Mouse (Mus musculus): ENCODE results near the gene Tedc1. TPM values are rescaled to one million over a fixed set of nuclear protein-coding genes. Genes with fewer than 3 reads are reported as not detected.

Tedc1 gene
- total and polyA plus RNA-seq, 2 experiments = 0.09 to 0.15 TPM

GRCm38 (mm10) chr12:113149341-113149740, 6.9 kb upstream of the Tedc1 start:
- no peak for TF ChIP-seq POLR2A (IDR thresholded peaks at IDR 0.05; ENCODE audit: extremely low read depth, insufficient read depth, low read length)
- TF ChIP-seq CTCF (IDR thresholded peaks at IDR 0.05; ENCODE audit: low read depth, low read length) = no peak
- no peak for DNase-seq (ENCODE audit: extremely low read depth, low read depth, low spot score)
- Histone ChIP-seq H3K79me2 (ENCODE audit: control insufficient read depth, insufficient read depth, low read length) (no peaks in the 10 kb centered on the region), H3K27ac (replicated peaks; ENCODE audit: insufficient read depth, low read depth, low read length) (no peak overlapping the region), H3K4me1 (ENCODE audit: control insufficient read depth, insufficient read depth, low read length) (peaks cover 9% of the 10 kb centered on the region), H3K27me3 (ENCODE audit: control insufficient read depth, insufficient read depth, low read length) (no peaks in the 10 kb centered on the region), H3K36me3 (ENCODE audit: control insufficient read depth, insufficient read depth, low read length) (no peaks in the 10 kb centered on the region), H3K4me3 (ENCODE audit: insufficient read depth, low read depth, low read length) (no peak overlapping the region), H3K9ac (ENCODE audit: low read depth, low read length) (no peak overlapping the region)
- 82% methylated on average over 4 of the region's 4 CpGs for WGBS

DNA sequence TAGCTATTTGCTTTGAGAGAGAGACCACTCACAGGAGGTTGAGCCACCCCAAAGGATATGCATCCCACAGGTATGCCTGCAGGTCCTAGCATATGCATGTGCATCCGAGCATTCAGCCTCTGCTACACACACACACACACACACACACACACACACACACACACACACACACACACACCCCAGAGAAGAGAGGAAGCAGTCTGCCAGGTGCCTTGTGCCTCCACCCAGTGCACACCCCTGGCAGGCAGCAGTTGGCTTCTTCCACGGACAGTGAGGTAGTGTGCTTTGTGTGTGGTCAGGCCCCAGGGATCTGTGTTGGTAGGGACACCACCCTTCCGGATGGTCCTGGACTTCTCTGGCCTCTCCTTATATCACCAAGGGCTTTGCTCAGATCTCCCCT, 6.3 kb upstream of the Tedc1 start:
- WGBS = 96% methylated on average over 3 of the region's 3 CpGs
- peaks cover 9% of the 10 kb centered on the region for H3K4me1 ChIP-seq (ENCODE audit: control insufficient read depth, insufficient read depth, low read length)

DNA sequence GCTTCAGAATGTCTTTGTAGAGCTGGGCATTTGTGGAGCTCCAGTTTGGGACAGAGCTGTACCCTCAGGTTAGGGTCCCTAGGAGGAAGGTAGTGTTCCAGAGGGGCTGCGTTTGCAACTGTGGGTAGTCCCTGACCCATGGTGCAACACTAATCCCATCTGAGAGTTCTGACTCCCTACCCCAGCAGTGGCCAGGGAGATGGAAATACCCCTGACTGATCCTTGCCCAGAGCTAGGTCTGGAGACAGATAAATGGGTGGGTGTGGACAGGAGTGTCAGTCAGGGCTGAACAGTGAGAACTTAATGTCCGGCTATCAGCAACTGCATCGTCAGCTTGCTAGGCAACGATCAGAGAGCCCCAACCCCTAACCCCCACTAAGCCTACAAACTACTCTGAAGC, 5.6 kb upstream of the Tedc1 start:
- Histone ChIP-seq H3K27me3 (ENCODE audit: control insufficient read depth, insufficient read depth, low read length) (no peaks in the 10 kb centered on the region), H3K36me3 (ENCODE audit: control insufficient read depth, insufficient read depth, low read length) (no peaks in the 10 kb centered on the region), H3K79me2 (ENCODE audit: control insufficient read depth, insufficient read depth, low read length) (no peaks in the 10 kb centered on the region), H3K27ac (replicated peaks; ENCODE audit: insufficient read depth, low read depth, low read length) (no peak overlapping the region), H3K4me1 (ENCODE audit: control insufficient read depth, insufficient read depth, low read length) (peaks cover 9% of the 10 kb centered on the region), H3K4me3 (ENCODE audit: insufficient read depth, low read depth, low read length) (no peak overlapping the region), H3K9ac (ENCODE audit: low read depth, low read length) (no peak overlapping the region)
- DNase-seq (ENCODE audit: extremely low read depth, low read depth, low spot score) = no peak
- no peak for TF ChIP-seq POLR2A (IDR thresholded peaks at IDR 0.05; ENCODE audit: extremely low read depth, insufficient read depth, low read length)
- no peak for TF ChIP-seq CTCF (IDR thresholded peaks at IDR 0.05; ENCODE audit: low read depth, low read length)
- WGBS = 82% methylated on average over 4 of the region's 4 CpGs

More for the DNA sequence above, 6.3 kb upstream of the Tedc1 start:
- TF ChIP-seq CTCF (IDR thresholded peaks at IDR 0.05; ENCODE audit: low read depth, low read length) (no peak), POLR2A (IDR thresholded peaks at IDR 0.05; ENCODE audit: extremely low read depth, insufficient read depth, low read length) (no peak)
- H3K36me3 ChIP-seq (ENCODE audit: control insufficient read depth, insufficient read depth, low read length) = no peaks in the 10 kb centered on the region
- H3K27ac ChIP-seq (replicated peaks; ENCODE audit: insufficient read depth, low read depth, low read length) = no peak overlapping the region
- H3K79me2 ChIP-seq (ENCODE audit: control insufficient read depth, insufficient read depth, low read length) = no peaks in the 10 kb centered on the region
- no peak overlapping the region for H3K4me3 ChIP-seq (ENCODE audit: insufficient read depth, low read depth, low read length)
- no peaks in the 10 kb centered on the region for H3K27me3 ChIP-seq (ENCODE audit: control insufficient read depth, insufficient read depth, low read length)
- DNase-seq (ENCODE audit: extremely low read depth, low read depth, low spot score) = no peak
- no peak overlapping the region for H3K9ac ChIP-seq (ENCODE audit: low read depth, low read length)

GRCm38 (mm10) chr12:113151046-113151445, 5.2 kb upstream of the Tedc1 start:
- H3K4me1 ChIP-seq (ENCODE audit: control insufficient read depth, insufficient read depth, low read length) = peaks cover 9% of the 10 kb centered on the region
- H3K27ac ChIP-seq (replicated peaks; ENCODE audit: insufficient read depth, low read depth, low read length) = no peak overlapping the region
- H3K27me3 ChIP-seq (ENCODE audit: control insufficient read depth, insufficient read depth, low read length) = no peaks in the 10 kb centered on the region
- no peaks in the 10 kb centered on the region for H3K36me3 ChIP-seq (ENCODE audit: control insufficient read depth, insufficient read depth, low read length)
- no peaks in the 10 kb centered on the region for H3K79me2 ChIP-seq (ENCODE audit: control insufficient read depth, insufficient read depth, low read length)
- 10% methylated on average over 8 of the region's 8 CpGs for WGBS
- no peak overlapping the region for H3K4me3 ChIP-seq (ENCODE audit: insufficient read depth, low read depth, low read length)
- TF ChIP-seq CTCF (IDR thresholded peaks at IDR 0.05; ENCODE audit: low read depth, low read length) (no peak), POLR2A (IDR thresholded peaks at IDR 0.05; ENCODE audit: extremely low read depth, insufficient read depth, low read length) (no peak)
- DNase-seq (ENCODE audit: extremely low read depth, low read depth, low spot score) = peak; percentile 59
- no peak overlapping the region for H3K9ac ChIP-seq (ENCODE audit: low read depth, low read length)

GRCm38 (mm10) chr12:113151661-113152271, 4.5 kb upstream of the Tedc1 start:
- DNase-seq (ENCODE audit: extremely low read depth, low read depth, low spot score) = no peak
- H3K9ac ChIP-seq (ENCODE audit: low read depth, low read length) = peak overlapping the region; percentile 68
- H3K4me1 ChIP-seq (ENCODE audit: control insufficient read depth, insufficient read depth, low read length) = peaks cover 9% of the 10 kb centered on the region
- H3K36me3 ChIP-seq (ENCODE audit: control insufficient read depth, insufficient read depth, low read length) = no peaks in the 10 kb centered on the region
- H3K27me3 ChIP-seq (ENCODE audit: control insufficient read depth, insufficient read depth, low read length) = no peaks in the 10 kb centered on the region
- TF ChIP-seq POLR2A (IDR thresholded peaks at IDR 0.05; ENCODE audit: extremely low read depth, insufficient read depth, low read length) (0 out of 2 replicates have a peak, but pooled peaks have one; percentile 5), CTCF (IDR thresholded peaks at IDR 0.05; ENCODE audit: low read depth, low read length) (no peak)
- no peak overlapping the region; the same call in 1 of the 2 replicates for H3K27ac ChIP-seq (replicated peaks; ENCODE audit: insufficient read depth, low read depth, low read length)
- WGBS = 1% methylated on average over 36 of the region's 36 CpGs
- no peaks in the 10 kb centered on the region for H3K79me2 ChIP-seq (ENCODE audit: control insufficient read depth, insufficient read depth, low read length)
- peak overlapping the region; percentile 76 for H3K4me3 ChIP-seq (ENCODE audit: insufficient read depth, low read depth, low read length)

DNA sequence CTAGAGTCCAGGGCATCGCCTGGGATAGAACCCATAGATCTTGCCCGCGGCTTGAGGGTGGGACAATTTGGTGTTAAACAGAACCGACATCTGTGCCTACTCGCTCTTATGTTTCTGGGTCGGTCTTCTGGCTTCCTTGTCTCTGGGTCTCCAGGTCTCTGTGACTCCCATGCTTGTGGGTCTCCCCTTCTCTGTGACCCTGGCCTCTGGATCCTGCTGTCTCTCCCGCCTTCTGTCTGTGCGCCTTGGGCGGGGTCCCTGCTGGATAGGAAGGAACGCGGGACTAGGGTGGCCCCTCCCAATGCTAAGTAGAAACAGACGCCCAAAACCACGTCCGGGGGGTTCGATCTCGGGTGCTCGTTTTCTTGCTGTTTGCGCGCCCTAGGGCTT, 4.0 kb upstream of the Tedc1 start:
- TF ChIP-seq CTCF (IDR thresholded peaks at IDR 0.05; ENCODE audit: low read depth, low read length) = no peak
- no peak for TF ChIP-seq POLR2A (IDR thresholded peaks at IDR 0.05; ENCODE audit: extremely low read depth, insufficient read depth, low read length)
- H3K4me3 ChIP-seq (ENCODE audit: insufficient read depth, low read depth, low read length) = peak overlapping the region; percentile 76
- WGBS = 28% methylated on average over 19 of the region's 19 CpGs
- peak overlapping the region; percentile 68 for H3K9ac ChIP-seq (ENCODE audit: low read depth, low read length)
- DNase-seq (ENCODE audit: extremely low read depth, low read depth, low spot score) = no peak
- H3K79me2 ChIP-seq (ENCODE audit: control insufficient read depth, insufficient read depth, low read length) = no peaks in the 10 kb centered on the region
- H3K4me1 ChIP-seq (ENCODE audit: control insufficient read depth, insufficient read depth, low read length) = peaks cover 9% of the 10 kb centered on the region
- H3K27me3 ChIP-seq (ENCODE audit: control insufficient read depth, insufficient read depth, low read length) = no peaks in the 10 kb centered on the region
- H3K36me3 ChIP-seq (ENCODE audit: control insufficient read depth, insufficient read depth, low read length) = no peaks in the 10 kb centered on the region
- no peak overlapping the region; the same call in 1 of the 2 replicates for H3K27ac ChIP-seq (replicated peaks; ENCODE audit: insufficient read depth, low read depth, low read length)

Measured in liver, adult 2 months (tissue).